Mouse (Mus musculus): Measurements from ENCODE around the gene Vmn2r36.

Gene Vmn2r36

GRCm38 (mm10) chr7:7902395-7902794, at the start of gene Vmn2r36:
Gene Vmn2r36, minus strand, starts transcription at chr7:7902495.
- in situ Hi-C loops (cut with MboI, MseI): loop anchor here (25.0 kb wide), 1 partner anchor 1810 kb away; no protein-coding TSS in a partner anchor

All from regulatory T cell (primary cell).